Mouse (Mus musculus) frontal cortex, adult 2 months (tissue): ENCODE data around the gene Tspan11. TPM values are rescaled to one million over a fixed set of nuclear protein-coding genes. Genes with fewer than 3 reads are reported as not detected.
A peak's percentile ranks its signal among the peaks of the same experiment; 100 is the strongest.

Source experiments
- DNase-seq, 2 experiments: peaks; one replicate each; pipeline ENCODE4 v3.0.0; 2022; ENCODE audit warnings: low spot score in 1 of 2; ENCODE audit errors: extremely low spot score in 1 of 2
- polyA plus RNA-seq: library from polyadenylated mRNA; depleted of rRNA; stranded (reverse); fragments of >200 nt; gene quantifications from 2 replicates; pipeline ENCODE4 v1.2.3, GENCODE M21; 2012; rRNA removed

The Tspan11 gene
- 0.94 and 2.1 TPM in 2 replicates for polyA plus RNA-seq

DNA sequence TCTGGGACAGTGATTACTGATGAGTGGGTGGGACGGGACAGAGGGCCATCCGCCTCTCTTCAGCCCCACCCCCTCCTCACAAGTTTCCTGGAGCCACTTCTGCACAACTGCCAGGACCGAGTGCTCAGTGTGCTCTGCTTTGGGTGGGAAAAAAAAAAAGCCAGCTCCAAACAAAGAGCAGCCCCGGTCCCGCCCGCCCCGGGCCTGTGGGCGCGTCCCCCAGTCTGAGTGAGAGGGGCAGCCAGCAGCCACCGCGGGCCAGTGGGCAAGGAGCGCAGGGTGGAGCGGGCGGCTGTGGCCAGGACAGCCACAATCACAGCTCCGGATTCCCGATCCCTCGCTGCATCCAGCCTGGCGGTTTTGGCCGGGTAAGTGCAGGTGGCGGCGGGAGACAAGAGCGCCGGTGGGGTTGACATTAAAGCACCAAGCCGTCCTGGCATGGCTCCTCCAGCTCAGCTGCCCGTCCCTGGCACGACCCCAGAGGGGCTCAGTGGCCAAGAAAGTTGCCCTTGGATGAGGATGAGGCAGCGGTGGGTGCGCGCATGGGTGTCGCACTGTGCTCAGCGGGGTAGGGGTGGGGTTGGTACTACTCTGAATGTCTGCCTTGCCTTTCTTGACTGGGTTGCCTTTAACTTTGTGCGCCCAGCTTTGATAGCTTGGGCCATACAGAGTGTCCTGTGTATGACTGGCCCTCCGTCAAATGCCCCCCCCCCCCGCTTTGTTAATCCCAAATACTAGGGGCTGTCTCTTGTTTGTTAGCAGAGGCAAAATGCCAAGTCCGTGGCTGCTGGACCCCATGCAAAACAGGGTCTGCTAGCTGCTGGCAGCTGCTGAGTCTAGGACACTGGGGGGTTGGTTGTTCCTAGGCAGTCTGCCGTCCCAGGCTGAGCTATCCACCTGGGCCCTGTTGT is at the start of gene Tspan11:
Tspan11 (plus strand) TSS at position 79 of the 911 bp plus-strand sequence.
- DNase-seq: peak in 1 of 2 experiments; percentile 19

DNA sequence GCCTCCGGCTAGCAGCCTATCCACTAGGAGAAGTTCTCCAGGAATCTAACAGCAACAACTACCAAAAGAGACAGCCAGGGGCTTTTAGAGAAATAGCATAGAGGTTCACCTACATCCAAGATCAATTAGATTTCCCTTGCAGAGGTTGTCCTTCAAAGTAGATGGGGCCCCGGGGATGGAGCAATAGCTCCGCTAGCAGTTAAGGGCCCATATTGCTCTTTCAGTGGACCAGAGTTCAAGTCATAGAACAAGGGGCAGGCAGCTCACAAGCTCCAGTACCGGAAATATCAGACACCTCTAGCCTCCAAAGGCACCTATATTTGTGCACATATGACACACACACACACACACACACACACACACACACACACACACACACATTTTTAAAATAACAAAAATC is 49.5 kb upstream of the Tspan11 start:
- no peak for DNase-seq

DNA sequence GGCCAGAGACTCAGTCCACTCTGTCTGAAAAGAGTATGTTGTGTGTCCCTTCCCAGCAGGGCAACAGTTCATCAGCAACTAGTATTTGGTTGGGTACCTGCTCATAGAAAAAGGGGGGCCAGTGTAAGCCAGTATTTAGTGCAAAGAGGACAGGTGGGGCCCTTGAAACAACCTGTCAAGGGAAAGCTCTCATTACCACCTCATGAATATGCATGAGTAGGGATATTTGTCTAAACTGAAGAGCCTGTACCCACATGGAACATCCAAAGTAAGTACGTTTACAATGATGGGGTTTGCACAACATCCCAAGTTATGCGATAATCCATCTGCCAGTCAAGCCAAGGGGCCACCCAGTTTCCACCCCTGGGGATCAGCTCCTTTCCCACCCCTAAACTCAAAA is 47.9 kb upstream of the Tspan11 start:
- no peak for DNase-seq

DNA sequence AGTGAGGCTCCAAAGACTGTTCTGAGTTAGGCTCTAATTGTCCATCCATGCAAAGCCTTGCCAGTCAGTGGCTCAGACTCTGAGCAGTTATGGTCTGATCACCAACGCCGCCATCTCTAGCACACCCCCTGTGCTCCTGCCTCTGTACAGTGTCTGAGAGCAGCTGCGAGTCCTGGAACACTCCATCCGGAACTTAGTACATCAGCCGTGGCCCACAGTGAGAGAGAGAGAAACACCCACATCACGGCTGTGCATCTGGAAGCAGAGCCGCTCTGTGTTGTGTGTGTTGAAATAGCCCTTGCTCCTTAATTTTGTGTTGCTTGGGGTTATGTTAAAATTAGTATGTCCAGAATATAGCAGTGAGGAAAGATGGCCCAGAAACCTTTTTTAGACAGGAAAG is 47.2 kb upstream of the Tspan11 start:
- peak; percentile 40 to 62 for DNase-seq

DNA sequence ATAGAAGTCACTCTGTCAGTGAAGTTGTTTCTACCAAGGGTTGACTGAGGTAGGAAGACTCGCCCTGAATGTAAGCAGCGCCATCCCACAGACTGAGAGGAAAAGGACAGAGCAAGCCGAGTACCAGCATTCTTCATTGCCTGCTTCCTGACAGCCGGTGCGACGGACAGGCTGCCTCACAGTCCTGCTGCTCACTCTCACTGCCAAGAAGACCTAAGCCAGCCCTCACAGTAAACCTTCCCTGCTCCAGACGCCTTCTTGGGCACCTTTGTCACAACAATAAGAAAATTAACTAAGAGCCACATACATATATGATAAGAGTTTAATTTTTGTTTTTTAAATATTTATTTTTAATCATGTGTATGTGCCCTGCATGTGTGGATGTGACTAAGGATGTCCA is 46.1 kb upstream of the Tspan11 start:
- no peak for DNase-seq

DNA sequence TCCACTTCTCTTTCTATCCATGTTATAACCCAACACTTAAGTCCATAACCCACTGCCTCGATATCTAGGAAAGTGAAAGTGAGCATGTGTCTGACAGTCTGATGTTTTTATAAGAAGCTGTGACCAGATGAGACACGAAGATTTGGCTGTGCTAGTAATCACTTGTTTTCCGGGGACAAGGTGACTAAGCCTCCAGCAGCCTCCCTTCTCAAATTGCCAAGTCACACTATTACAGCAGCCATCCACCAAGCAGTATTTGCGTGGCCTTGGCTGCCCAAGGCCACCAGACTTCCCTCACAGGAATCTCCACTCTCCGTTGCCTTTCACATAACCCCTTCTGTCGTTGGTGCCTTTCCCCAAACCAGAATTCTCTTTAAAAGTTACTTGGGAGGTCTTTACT is 40.9 kb upstream of the Tspan11 start:
- DNase-seq: no peak

DNA sequence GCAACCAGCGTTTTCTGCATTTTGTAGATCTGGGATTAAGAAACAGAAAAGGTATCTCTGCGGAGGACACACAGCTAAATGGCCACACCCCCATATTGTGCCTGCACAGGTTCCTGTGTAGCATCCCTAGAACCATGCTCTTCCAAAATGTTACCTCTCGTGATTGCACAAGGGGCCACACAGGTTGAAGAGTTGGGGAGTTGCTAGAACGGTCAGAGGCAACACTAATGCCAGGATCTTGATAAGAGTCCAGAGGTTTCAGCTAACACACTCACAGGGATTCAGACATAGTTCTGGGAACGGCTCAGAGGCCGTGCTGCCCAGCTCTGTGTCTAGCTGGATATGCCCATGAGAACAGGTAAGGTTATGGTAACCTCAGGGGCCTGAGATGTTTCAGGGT is 37.9 kb upstream of the Tspan11 start:
- no peak for DNase-seq

DNA sequence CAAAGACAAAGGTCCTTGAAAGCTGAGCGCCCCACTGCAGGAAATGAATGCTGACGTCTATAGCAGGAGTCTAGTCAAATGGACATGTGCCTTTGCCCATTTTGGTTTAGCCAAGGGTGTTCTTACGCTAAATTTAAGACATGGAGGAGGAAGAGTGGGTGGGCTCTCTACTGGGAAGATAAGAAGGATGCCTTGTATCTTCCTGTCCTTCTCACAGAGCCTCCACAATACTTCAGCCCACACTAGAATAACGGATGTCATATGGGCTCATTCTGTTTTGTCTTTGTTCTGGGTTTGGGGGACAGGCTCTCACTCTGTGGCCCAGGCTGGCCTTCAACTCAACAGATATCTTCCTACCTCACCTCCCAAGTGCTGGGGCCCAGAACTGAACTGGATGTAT is 35.8 kb upstream of the Tspan11 start:
- DNase-seq: peak; percentile 10 to 45

DNA sequence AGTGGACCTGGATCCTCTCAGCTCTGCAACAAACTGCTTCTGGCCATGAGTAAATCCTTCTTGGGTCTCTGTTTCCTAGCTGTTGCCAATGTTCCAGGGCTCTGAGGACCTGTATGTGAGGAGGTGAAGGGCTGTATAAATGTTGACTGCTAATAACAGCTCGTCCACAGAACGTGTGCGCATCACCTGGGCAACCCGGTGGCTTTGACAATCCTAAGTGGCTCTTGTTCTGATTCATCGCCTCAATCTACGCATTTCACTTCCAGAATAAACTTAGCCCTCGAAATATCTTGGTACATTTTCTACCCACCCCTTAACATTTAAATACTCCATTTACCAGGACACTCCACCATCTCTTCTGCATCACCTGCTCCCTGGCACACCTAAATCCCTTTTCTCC is 34.1 kb upstream of the Tspan11 start:
- no peak for DNase-seq

DNA sequence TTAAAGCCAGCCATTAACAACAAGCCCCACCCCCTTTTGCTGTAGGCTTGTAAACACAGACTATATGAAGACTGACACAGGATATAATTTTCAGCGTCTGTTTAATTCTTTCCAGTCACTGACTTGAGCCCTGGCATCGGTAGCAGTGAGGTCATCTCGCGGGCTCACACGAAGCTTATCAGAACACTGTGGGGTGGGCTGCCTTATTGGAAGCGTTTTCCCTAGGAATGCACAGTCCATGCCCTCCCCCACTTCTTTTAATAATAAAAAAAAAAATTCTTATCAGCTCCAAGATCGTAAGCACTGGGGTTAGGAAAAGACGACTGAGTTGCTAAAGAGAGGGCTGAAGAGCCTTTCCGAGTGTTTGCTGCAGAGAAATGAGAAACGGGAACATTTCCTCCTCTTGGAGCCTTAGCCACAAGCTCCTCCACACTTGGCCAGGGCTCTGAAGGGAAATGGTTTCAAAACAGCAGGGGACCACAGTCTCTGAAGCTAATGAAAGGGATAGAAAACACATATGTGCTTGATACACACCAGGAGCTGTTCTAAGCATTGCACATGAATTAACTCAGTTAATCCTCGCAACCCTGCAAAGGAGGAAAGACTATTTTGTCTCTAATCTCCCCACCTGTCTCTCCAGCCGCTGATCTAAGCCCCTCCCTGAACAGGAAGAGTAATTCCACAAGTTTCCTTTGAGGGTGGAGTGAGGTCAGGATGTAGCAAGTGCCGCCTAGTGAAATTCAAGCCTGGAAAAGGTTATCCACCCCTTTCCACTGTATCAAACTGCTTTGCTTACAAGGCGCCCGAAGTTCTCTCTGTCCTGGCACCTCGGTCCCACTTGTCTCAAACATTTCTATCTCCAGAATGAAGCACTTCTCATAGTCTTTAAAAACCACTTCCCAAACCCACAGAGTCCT is 33.4 kb upstream of the Tspan11 start:
- DNase-seq: no peak

DNA sequence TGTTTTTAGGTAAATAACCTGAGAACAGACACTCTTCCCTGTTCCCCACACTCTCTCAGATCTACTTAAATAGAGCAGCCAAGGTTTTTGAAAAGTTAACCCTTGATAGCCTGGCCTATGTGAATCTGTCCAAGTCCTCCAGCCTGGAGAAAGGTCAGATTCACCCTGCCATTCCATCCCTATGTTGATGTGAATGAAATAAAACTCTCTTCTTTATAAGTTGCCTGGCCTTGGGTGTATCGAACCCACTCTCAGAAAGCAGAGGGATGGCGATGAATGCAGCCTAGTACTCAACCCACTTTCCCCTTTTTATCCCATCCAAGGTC is 32.7 kb upstream of the Tspan11 start:
- no peak for DNase-seq

DNA sequence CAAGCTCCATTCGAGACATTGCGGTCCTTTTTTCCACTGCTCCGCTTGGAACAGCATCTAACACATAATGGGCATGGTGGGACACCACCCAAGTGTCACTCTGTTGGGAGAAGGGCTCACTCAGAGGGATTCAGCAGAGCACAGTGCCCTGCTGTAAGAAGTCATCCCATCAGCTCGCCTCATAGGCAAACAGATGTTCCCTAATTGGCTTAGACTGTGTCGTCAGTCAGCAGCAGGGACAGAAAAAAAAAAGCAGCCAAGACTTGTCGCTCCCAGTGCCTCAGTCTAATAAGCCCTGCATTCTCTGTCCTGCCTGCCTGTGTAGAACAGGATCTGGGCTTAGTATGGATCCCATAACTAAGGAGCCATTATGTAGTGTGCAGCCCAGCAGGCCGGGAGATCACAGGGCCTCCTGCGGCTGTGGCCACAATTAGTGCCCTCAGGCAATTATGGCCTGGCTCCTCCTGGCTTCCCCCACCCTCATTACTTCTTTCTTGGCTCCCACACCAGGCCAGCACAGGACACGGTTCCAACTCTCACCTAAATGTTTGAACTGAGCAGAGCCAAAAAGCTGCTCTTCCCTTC is 31.6 kb upstream of the Tspan11 start:
- DNase-seq: no peak

DNA sequence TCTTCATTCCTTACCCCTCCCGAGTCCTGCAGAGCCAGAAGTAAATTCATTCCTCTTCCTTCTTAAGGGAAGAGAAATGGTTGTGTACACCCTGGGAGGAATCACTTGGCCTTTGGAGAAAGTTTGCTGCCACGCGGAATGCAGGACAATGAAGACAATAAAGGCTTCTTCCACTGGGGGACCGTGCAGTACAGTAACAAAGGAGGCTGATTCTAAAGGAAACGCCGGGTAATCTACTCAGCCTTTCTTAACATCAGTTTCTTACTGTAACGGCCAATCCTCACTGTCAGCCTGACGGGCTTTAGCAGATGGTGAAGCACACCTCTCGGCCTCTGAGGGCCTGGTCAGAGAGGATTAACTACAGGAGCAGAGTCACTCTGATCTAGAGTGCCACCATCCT is 25.4 kb upstream of the Tspan11 start:
- DNase-seq: no peak

DNA sequence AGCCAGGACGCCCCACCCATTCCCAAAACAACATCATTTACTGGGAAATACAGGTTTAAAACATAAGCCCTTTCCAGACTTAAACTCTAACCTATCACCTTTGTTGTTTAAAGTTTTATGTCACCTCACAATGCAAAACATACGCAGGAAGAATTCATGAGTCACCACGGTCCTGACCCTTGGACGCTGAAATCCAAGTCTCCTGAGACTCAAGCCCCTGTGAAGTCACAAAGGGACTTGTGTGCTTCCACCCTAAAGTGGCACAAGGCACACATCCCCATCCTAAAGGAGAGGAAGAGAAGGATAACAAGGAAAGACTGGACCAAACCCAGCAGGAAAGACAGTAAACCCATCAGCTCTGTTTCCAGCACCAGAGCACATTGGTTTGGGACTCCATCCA is 22.0 kb upstream of the Tspan11 start:
- no peak for DNase-seq

DNA sequence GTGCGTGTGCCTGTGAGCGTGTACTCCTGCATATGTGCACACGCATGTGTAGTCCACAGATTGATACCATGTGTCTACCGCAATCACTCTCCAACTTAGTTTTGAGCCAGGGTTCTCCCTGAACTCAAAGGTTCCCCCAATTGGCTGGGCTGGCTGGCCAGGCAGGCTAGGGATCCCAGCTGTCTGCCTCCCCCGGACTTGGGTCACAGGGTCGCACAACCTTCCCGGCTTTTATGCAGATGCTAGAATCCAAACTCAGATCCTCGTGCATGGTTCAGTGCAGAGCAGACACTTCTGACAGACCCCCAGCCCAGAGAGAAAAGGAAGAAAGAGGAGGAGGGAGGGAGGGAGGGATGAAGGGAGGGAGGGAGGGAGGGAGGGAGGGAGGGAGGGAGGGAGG is 18.8 kb upstream of the Tspan11 start:
- DNase-seq: no peak

DNA sequence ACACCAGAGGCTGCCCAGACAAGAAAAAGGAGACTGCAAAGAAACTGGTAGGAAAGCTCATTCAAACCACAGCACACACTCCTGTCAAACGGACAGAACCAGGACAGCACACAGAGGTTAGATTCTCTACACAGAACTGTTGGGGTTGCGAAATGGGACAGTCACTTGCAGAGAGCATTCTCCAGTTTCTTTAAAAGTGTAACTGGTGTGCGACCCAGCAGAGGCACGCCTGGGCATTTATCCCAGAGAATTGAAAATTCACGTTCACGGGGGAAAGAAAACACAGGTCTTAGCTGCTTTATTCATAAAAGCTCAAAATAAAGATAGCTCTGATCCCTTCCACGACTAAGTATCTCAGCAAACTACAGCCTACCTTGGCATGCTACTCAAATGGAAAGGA is 18.3 kb upstream of the Tspan11 start:
- DNase-seq: no peak

DNA sequence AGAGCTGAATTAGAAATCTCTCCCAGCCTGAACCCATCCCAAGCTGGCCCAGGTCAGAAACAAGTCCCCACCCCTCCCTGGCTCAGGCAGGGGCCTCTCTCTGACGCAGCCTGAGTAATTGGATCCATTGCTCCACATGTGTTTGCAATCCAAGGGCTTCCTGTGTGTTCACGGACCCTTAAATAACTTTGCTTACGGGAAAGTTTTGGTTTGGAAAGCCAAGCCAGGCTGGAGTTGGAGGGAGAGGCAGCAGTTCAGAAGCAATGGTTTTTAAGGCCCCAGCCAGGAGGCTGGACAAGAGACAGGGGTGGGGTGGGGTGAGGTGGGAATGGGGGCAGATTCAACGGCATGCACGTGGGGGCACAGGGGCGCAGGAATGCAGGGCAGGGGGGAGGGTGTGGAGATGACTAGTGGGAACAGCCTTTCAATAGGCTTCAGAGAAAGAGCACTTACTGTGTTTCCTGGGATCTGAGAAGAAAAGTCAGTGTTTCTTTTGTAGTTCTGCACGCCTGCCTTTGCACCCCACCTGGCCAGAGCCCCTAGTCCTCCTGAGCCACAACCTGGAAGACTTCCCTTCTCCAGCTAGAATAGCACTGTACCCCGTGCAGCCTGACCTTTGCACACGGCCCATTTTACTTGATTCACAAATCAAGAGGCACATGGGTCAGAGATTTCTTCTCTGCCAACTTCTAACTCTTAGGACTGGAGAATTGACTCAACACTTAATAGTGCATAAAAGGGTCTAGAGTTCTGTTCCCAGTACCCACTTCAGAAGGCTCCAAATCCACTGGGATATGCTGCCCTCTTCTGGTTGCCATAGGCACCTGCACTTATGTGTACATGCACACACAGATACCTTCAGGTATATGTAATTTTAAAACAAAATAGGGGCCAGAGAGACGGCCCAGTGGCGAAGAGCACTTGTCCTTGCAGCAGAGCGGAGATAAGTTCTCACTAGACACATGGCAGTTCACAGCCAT is 16.8 kb upstream of the Tspan11 start:
- no peak for DNase-seq

DNA sequence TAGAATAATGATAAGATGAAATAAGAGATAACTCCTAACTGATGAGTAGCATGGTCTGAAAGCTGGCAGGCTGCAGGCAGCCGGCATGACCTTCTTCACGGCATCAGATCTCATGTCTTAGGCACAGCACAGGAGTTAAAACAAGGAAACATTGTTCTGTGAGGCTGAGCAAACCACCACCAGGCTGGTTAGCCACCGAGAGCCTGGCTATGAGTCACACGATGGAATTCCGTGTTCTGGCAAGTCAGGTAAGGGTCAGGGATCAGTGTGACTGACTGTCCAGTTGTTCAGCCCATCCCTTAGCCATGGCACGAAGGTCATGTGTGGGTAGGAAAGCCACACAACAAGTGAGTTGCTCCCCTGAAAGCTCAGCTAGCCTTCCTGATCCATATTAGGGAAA is 16.0 kb upstream of the Tspan11 start:
- no peak for DNase-seq

DNA sequence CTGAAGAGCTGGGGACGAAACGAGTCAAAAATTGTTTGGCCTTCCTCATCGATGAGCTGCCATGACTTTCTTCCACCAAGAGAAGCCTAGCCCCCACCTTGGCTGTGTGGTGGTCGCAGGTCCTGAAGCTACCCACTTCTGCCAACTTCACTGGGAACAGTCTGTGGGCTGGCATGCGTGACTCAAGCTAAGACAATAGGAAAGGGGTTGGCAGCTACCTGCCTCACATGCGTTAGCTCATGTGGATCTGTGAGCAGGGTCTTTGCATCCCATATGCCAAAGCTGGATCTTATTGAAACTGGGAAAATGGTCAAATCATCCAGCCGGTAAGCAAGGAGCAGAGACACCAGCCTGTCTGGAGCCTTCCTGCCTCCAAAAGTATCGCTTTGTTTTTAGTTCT is 14.8 kb upstream of the Tspan11 start:
- DNase-seq: no peak

DNA sequence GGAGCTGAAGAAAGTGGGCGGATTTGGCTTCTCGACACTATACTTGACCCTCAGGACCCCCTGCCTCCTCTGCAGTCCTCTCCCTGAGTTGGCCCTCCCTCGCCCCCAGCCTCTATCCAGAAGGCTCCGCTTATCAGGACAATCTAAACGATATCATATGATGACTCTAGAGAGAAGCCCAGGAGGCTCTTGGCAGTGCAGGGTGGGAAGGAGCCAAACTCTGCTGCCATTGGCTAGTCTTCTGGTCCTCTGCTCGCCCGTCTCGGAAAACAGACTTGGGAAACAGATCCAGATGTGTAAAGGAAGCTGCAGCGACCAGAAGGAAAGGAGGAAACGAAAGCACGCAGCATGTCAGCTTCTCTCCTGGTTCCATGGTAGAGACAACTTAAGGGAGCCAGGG is 11.5 kb upstream of the Tspan11 start:
- no peak for DNase-seq
